Mouse (Mus musculus): ENCODE data around the gene Prkce.
A peak's percentile ranks its signal among the peaks of the same experiment; 100 is the strongest.

Gene Prkce

DNA sequence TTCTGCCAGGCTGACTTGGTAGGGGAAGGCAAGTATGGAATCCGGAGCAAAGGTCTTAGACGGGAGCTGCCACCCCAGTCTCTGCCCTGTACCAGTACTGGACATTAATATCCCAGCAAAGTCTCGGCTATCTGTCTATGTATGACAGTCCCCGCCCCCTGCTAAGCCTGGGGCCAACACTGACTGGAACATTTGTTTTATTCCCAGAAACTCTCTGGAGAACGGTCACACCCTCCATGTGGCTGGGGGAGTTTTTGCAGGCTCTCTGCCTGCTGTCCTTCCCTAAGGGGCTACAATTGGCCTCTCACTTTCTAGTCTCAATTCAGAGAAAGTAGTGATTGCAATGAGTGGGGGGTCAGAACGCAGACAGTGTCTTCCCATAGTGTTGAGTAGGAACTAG lies 244.6 kb downstream of the Prkce start:
- DNase-seq (ENCODE audit: low spot score): no peak

DNA sequence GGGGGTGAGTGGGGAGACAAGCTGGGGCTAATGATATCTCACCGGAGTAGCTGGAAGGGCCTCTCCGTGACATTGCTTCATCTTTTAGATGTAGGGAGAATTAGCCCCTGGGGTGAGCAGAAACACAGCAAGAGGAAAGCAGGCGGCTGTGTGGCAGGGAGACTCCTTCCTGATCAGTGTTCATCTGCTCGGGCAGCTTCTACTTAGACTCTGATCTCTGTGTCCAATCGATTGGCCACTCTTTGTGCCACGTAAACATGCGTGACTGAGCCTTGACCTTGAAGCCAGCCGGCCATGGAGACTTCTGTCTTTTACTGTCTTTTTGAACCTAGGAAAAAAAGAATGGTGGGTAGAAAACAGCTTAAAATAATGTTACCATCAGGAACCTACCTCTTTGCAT lies 247.0 kb downstream of the Prkce start:
- no peak for DNase-seq (ENCODE audit: low spot score)

DNA sequence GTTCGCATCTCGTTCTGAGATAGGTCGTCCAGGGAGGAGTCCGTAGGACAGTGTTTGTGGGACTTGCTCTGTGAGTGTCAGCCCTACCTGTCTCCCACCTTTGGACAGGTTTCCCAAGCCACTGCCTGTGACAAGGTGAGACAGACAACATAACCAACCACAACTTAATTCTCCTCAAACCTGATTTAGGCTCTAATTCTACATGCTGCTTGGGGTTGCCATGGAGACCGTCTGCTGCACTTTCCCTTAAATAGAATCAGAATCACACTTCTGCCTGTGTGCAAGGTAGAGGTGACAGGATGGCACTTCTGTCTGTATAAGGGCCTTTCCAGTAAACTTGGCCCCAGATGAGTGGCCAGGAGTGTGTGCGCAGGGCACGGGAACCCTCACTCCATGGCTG lies 248.4 kb downstream of the Prkce start:
- no peak for DNase-seq (ENCODE audit: low spot score)

DNA sequence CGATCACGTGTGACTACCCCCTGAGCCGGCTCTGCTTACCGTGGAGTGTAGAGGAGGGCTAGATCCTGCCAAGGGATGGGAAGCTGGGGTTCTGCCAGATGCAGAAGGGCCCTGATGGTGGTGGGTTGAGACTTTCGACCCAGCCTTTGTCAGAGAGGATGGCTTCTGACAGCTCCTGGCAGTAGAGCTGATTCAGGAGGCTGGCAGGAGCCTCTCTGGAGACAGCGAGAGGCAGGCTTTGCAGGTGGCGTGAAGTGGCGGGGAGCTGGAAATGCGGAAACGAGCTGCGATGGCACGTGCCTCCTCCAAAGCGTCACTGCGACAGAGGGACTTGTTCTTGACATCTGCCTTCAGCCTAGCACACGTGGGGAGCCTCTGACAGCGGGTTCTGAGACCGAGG lies 250.7 kb downstream of the Prkce start:
- no peak for DNase-seq (ENCODE audit: low spot score)

DNA sequence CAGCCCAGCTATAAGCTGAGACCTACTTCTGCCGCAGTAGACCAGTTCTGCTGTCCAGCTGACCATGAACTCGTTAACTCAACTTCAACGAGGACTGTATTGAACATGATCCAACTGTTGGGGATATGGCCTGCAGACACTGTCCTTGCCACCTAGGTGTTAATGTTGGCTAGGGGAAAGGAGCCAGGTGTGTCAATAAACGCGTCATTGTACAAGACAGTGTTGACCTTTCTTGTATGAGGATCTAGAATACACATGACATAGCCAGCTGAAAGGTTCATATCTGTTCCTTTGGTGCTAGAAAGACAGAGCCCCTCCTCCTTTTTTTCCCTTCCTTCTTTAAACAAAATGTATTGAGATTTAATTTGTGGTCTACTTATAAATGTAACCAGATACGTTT lies 251.6 kb downstream of the Prkce start:
- DNase-seq (ENCODE audit: low spot score): no peak

DNA sequence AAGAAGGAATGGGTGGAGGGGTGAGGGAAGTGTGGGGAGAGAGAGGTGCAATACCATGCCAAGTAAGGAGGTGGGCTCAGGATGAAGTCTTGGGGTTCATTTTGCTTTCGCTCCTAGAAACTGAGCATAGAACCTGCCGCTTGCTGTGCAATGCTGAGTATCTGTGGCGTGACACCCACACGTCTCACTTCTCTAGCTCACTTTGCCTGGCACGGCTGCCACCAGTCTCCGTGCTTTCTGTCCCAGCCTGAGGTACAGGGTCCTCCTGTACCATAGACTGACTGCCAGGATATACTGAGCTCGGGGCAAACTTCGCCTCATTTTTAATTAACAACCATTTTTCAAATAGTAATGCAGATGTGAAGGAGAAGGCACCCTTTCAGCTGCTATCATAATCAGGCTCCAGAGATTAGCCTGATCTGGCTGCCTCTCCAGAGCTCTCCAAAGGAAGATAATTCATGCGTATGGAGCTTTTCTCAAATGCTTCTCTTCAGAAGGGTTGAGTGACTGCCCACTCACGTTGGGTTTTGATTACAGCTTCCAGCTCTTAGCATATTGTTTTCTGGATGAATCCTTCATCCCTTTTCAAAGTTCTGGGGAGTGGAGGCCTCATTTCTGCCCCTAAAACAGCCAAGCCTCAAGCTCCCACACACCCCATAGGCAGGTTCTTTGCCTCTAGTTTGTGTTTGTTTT lies 253.2 kb downstream of the Prkce start:
- DNase-seq (ENCODE audit: low spot score): no peak

DNA sequence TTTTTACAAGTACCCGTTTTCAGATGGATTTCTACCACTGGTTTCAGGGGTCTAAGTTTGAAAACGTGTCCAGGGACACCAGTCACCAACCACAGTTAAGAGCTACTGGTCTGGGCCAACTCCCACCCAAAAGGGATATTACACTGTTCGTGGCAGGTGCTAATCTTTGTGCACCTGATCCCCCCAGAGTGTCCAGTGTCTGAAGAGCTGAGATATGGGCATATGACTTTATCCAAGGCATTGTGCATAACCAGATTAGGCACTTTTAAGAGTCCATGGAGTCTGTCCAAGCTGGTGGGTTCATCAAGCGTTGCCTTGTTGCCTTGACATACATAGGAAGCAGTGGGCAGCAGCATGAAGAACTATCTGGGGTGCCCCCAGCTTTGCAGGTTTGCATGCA lies 254.4 kb downstream of the Prkce start:
- DNase-seq (ENCODE audit: low spot score): no peak

DNA sequence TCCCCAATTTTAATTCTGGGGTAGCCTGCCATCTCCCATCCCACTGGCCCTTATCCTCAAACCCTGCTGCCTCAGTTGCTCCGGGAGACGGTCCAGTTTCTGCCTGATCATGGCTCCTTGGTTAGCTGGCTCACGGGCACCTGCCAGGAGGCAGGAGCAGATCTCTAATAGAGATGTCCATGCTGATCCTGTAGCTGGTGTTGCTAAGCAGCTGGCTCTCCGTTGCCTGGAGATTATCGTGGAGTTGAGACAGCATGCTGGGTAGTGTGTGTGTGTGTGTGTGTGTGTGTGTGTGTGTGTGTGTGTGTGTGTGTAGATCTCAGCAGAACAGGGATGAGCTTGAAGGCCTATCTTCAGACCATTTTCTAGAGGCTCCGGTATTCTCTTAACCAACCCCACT lies 262.3 kb downstream of the Prkce start:
- peak; percentile 10 for DNase-seq (ENCODE audit: low spot score)

DNA sequence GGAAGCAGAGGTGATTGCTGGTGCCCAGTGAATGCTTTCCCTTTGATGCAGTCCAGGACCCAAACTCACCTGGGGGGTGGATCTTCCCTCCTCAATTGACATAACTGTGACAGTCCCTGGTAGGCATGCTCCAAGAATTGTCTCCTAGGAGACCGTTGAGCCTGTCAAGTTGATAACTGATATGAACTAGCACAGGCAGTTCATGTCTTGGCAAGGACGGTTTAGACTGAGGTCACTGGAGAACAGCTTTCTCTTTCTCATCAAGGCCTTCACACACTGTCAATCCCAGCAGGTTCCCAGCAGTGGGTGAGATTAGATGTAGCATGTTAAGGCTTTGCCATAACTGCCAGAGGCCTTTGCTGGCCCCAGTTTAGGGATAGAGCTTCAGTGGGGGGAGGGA lies 265.5 kb downstream of the Prkce start:
- no peak for DNase-seq (ENCODE audit: low spot score)

DNA sequence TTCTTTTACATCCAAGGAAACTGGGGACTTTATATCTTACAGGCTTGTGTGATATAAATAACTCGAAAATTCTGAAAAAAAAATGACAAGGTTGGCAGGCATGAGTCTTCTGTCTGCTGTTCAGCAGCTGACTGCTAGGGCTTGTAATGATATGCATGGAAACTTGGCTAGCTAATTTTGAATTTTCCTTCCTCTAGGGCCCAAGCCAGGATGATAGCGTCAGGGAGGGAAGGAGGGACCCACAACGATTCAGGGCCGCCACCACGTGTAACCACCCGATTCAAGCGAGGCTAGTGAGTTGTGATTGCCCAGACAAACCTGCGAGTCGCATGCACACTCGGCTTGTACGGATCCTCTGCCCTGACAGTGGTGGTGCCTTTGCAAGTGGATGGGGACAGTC lies 266.2 kb downstream of the Prkce start:
- no peak for DNase-seq (ENCODE audit: low spot score)

DNA sequence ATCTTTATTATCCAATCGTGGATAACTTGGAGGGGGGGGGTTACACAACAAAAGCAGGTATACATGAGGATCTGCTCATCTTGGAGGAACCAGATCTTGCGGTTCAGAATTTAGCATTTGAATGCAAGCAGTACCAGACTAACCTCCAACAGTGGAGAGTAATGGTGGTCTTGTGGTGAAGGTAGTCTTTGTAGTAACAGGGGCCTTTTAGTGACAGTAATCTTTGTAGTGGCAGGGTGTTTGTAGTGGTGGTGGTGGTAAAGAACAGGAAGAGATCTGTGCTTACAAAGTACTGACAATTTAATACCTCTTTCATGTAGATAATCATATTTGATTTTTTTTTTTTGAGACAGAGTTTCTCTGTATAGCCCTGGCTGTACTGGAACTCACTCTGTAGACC lies 267.2 kb downstream of the Prkce start:
- no peak for DNase-seq (ENCODE audit: low spot score)

DNA sequence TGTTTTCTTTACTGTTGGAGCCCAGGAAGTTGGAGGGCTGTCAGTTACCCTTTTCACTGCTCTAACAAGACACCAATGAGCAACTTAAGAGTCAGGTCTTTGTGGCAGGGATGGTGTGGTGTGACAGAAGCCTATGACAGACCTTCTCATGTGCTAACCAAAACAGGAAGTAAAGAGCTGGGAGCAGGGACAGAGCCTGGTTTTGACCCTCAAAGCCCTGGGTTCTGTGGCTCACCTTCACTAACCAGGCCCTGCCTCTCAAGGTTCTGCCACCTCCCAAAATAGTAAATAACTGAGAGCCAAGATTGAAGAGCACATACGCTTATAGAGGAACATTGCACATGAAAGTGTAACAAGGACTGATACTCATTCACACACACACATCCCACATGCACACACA lies 268.0 kb downstream of the Prkce start:
- no peak for DNase-seq (ENCODE audit: low spot score)

DNA sequence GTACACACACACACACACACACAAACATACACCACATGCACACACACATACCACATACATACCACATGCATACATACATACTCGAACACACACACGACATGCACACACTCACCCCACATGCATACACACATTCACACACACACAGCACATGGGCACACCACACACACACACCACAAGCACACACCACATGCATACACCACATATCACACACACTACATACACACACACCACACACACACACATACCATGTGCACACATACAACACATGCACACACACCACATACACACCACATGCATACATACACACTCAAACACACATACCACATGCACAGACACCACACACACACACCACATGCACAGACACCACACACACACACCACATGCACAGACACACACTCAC lies 268.4 kb downstream of the Prkce start:
- DNase-seq (ENCODE audit: low spot score): no peak

DNA sequence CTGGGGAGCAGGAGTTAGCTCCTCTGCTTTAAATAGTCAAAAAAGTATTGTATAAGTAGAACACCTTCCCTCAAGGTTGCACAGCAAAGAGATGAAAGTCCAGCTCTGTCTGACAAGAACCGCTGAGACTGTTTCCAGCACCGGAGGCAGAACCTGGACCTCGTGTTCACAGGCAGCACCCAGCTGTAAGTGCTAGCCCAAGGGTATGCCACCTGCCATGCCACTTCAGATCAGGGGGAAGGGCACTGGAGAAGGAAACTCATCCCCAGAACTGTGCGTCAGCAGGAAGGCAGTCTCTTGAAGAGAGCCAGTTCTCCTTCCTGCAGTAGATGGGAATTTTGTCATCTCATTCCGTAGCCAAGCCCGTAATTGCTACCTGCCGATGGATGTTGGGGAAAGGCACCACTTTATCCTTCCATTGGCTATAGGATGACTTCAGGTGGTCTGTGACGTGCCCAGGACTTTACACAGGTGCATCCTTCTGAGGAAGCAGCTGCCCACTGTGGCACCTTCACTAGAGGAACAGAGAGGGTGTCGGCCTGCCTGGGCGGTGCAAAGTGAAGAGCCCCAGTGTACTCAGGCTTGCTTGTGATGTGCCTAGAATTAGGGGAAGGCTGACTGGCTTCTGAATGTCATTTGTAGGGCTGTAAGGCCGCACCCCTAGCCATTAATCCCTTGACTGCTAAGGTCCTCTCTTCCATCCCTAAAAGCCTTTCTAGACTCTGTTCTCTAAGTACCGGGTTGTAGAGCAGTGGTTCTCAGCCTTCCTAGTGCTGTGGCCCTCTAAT lies 269.2 kb downstream of the Prkce start:
- DNase-seq (ENCODE audit: low spot score): no peak

DNA sequence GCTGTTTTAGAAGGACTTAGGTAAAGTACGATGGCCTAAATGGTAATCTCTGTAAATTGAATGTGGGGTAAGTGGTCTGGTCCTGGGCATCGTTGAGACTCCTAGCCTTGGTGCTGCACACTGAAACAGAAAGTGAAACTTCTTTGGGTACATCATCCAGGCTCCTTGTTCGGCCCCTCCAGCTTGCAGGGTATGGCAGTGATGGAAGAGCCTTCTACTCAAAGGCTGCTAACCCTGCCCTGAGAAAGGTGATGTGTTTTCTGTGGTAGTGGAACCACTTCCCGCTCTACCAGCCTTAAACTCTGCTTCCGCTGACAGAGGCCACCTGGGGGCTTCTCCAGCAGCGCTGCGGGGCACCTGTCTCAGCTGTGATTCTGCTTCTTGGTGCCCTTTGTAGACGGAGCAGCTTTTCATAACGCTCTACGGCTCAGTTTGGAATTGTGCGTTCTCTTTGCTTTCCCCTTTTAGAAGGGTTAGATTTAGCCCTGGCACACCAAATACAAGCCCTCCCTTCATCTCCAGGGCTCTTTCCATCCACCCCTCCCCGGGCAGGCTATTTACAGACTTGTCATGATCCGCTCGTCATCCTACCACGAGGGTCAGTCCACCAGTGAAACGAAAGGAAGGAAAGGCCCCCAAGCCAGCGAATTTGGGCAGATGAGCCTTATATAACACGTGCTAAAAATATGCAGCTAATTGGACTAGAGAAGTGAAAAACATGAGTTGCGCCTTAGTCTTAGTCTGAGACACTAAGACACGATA lies 270.1 kb downstream of the Prkce start:
- DNase-seq (ENCODE audit: low spot score): peak; percentile 17

DNA sequence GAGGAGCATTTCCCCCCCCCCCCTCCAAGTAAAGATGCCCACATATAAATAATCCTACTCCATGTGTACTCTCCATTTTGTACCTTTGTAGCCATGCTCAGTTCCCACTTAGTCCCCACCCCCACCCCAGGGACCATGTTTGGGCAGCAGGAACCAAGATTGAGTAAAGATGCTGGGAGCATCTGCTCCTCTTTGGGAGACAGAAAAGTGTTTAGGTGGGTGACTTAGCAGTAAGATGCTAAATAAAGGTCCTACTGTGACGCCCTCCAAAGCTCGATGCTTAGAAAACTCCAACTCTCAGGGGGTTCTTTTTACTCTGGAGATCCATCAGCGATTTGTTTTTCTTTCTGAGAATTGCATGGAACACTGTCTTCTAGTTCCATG lies 270.7 kb downstream of the Prkce start:
- DNase-seq (ENCODE audit: low spot score): no peak

DNA sequence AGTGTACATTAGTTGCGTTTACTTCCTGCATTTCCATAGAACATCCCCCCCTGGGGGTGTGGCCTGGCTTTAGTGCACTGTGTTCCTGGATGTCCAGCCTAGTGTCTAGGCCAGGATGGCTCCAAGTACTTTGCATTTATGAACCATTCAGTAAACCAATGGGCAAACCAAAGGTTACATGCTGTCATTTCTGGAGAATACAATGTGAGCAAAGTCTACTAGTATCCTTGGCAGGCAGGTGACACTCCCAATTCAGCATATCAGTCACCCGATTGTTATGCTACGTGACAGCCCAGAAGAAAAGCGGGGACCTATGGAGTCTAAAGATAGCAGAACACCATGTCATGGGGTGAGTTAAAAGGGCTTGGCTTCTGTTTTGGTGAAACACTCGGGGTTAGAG lies 271.2 kb downstream of the Prkce start:
- no peak for DNase-seq (ENCODE audit: low spot score)

DNA sequence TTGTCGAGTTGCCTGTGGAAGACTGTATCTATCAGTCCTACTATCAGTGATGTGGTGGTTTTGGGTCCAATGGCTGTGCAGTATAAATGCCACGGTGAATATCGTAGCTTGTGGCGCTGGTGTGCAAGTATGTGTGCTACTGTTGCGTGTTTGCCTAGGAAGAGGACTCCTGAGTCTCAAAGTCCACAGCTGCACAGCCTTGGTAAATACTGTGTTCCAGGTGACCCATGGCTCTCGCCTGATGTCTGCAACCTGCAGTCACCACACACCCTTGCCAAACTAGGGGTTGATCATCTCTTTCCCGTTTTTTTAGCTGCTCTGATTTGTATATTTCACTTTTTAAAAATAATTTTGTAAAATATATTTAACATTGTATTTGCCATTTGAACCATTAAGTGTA lies 273.5 kb downstream of the Prkce start:
- DNase-seq (ENCODE audit: low spot score): no peak

DNA sequence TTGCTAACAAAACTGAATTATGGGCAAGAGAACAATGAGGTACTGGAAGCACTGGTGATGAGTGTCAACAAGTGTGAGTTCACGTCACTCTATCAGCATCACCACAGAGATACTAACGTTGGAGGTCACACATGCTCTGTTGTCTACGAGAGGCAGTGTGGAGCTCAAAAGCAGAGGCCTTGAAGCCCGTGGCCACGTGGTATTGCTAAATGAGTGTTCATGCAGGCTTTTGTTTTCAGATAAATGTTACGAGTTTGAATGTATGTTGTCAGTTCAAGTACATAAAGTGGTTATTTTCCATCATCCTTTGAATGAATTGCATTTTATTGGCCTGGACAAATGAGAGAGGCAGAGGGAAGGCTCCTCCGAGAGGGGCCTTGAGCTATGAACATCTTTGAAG lies 276.3 kb downstream of the Prkce start:
- no peak for DNase-seq (ENCODE audit: low spot score)

DNA sequence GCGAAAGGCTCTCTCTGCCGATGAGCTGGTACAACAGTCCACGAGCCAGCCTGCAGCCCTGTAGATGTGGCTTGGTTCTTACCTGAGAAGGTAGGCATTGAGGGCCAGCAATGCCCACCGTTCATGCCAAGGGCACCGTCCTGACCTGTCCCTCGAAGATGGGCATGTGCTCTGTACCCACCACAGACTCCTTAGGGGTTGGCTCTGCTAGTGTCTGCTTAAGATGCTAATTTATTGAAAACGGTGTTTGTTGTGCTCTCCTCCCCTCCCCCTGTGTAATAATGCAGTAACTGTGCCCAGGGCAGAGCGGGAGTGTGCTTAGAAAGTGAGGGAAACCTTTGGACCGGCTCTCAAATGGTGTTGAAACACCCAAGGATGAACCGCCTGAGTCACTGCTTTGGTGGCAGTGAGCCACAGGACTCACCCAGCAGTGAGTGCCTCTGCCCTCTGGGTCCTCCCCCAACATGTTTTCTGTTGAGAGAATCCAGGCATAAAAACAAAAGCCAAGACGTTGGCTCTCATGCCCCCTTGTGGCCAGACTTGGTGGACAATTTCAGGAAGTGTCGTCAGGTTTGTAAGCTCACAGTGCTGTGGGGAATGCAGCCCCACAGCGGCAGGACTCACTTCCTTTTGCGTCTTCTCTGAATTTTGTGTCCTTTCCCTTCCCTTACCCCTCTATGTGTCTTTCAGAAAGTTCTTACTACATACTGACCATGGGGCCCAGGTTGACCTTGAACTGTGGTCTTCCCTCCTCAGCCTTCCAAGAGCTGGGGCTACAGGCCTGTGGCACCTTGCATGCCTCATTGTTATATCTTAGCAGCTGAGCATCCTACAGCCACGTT lies 277.2 kb downstream of the Prkce start:
- DNase-seq (ENCODE audit: low spot score): peak; percentile 91

DNA sequence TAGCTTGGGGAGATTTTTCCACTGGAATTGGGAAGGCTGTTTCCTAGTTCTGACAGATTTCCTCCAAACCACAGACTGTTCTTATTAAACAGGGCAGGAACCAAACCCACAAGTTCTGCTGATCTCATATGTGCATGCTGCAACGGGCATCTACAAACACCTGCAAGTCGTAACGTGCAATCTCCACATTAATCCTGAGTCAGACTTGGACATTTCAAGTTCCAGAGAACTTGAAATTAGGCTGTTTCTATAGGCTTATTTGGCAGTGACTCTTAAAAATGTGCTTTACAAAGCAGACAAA lies 277.8 kb downstream of the Prkce start:
- no peak for DNase-seq (ENCODE audit: low spot score)

DNA sequence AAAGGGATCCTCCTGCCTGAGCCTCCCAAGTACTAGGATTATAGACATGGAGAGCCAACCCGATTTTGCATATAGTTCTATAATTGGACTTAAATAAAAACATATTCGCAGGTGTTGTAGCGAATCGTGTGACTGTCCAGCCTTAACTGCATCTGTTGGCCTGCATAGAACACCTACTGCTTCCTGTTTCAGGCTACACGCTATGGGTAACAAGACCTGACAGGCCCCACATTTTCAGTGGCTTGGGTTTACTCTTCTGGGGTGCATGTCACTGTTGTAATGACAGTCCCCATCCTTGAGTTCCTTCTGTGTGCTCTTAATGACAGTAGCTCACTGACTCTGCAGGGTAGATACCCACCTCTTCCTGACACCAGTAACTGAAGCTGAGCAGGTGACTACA lies 278.3 kb downstream of the Prkce start:
- no peak for DNase-seq (ENCODE audit: low spot score)

Data from MN1 (cell line).